Mouse (Mus musculus) hindbrain, embryonic 12.5 days (tissue): Measurements from ENCODE around the gene Radil. TPM values are rescaled to one million over a fixed set of nuclear protein-coding genes. Genes with fewer than 3 reads are reported as not detected.
A peak's percentile ranks its signal among the peaks of the same experiment; 100 is the strongest.

Experiments
- ATAC-seq: fragments of 200-750 bp; cut with Nextera tagmentation; 2 replicates; pipeline ENCODE4 v1.8.0; 2017; ENCODE audit warnings: moderate TSS enrichment; ENCODE audit not compliant: low FRiP score
- H3K27ac ChIP-seq: fragments of 300-500 bp; sonication (generic); 2 replicates; pipeline ENCODE4 v1.5.1; 2016; ENCODE audit warnings: mild to moderate bottlenecking
- H3K27me3 ChIP-seq: fragments of 300-500 bp; sonication (generic); 2 replicates; pipeline ENCODE4 v1.6.1; 2016; ENCODE audit warnings: mild to moderate bottlenecking
- H3K36me3 ChIP-seq: fragments of 300-500 bp; sonication (generic); 2 replicates; pipeline ENCODE4 v1.6.1; 2016; ENCODE audit warnings: mild to moderate bottlenecking
- H3K4me1 ChIP-seq: fragments of 300-500 bp; sonication (generic); 2 replicates; pipeline ENCODE4 v1.6.1; 2016
- H3K4me2 ChIP-seq: fragments of 300-500 bp; sonication (generic); replicated peaks from 2 replicates; pipeline ENCODE4 v1.6.1; 2016; ENCODE audit warnings: mild to moderate bottlenecking
- H3K4me3 ChIP-seq: fragments of 300-500 bp; sonication (generic); 2 replicates; pipeline ENCODE4 v1.5.1; 2016; ENCODE audit warnings: mild to moderate bottlenecking
- H3K9ac ChIP-seq: fragments of 300-500 bp; sonication (generic); 2 replicates; pipeline ENCODE4 v1.6.1; 2016; ENCODE audit warnings: mild to moderate bottlenecking, moderate library complexity
- H3K9me3 ChIP-seq: fragments of 300-500 bp; sonication (generic); replicated peaks from 2 replicates; pipeline ENCODE4 v1.6.1; 2016; ENCODE audit warnings: mild to moderate bottlenecking
- WGBS: fragments of 180-500 bp; shearing (Covaris S2); methylation state at CpG from one replicate; pipeline ENCODE4 v1.1.7; 2016; 5-methylcytosine and 5-hydroxymethylcytosine counted together
- polyA plus RNA-seq: library from polyadenylated mRNA; unstranded; fragments of >200 nt; fragmentation: Nextera tagmentation; extraction: Ambion mirVana; gene quantifications from 2 replicates; pipeline ENCODE4 v1.2.1, GENCODE M21; 2016

Radil gene
- polyA plus RNA-seq, 1 experiment from 2014 or later = 7.5 TPM

DNA sequence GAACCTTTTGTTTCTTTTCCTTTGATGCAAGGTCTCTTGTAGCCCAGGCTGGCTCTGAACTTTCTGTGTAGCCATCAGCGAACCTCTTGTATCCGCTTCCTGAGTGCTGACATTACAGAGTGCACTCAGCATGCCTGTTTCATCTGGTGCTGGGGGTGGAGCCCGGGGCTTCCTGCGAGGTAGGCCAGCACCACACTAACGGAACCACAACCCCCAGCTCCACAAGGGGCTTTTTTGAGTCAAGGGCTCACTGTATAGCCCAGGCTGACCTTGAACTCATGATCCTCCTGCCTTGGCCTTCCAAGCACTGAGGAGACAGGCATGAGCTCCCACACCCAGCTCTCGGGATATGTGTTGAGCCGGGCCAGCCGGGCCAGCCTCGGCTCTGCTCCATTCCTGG, 100.1 kb downstream of the Radil start:
- Histone ChIP-seq H3K27ac (no peak overlapping the region), H3K4me2 (no peak overlapping the region), H3K27me3 (no peaks in the 10 kb centered on the region), H3K4me1 (peaks cover 15% of the 10 kb centered on the region), H3K9ac (no peak overlapping the region), H3K36me3 (peaks cover 55% of the 10 kb centered on the region), H3K4me3 (no peak overlapping the region), H3K9me3 (no peaks in the 10 kb centered on the region)
- ATAC-seq = no peak
- 88% methylated on average over 9 of the region's 9 CpGs for WGBS

DNA sequence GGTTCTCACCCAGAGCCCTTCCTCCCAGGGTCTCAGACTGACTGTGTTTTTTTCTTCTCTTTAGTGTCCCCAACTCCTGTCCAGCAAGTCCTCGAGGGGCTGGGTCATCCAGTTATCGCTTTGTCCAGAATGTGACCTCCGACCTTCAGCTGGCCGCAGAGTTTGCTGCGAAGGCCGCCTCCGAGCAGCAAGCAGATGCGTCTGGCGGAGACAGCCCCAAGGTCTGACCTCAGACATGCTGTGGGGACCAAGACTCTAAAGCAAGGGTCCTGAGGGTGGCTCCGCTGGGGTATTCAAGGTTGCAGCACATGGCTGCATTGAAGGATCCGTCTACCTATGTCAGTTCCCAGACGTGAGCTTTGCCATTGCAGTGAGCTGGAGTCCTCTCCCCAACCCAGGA, 102.3 kb downstream of the Radil start:
- H3K27me3 ChIP-seq = no peaks in the 10 kb centered on the region
- WGBS = 46% methylated on average over 12 of the region's 12 CpGs
- peaks cover 35% of the 10 kb centered on the region for H3K36me3 ChIP-seq
- H3K27ac ChIP-seq = no peak overlapping the region
- no peak overlapping the region for H3K4me2 ChIP-seq
- ATAC-seq = no peak
- no peaks in the 10 kb centered on the region for H3K9me3 ChIP-seq
- peaks cover 33% of the 10 kb centered on the region for H3K4me1 ChIP-seq
- no peak overlapping the region for H3K9ac ChIP-seq
- H3K4me3 ChIP-seq = no peak overlapping the region

DNA sequence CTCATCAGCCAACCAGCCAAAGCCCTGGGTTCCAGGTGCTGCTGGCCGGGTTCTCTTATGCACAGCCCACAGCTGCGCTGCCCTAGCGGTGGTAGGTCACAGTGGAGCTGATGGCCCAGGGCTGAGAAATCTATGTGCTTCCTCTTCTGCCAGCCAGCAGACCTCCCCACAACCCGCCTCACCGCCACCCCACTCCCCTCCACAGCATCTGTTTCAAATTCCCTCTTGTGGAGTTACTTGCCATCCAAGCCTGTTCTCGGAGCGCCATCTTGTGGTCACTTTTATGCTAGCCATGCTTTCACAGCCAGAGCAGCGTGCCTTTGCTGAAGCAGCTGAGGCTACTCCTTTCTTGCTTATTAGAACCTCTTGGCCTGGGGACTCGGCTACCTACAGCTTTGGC, 102.8 kb downstream of the Radil start:
- no peak overlapping the region for H3K4me3 ChIP-seq
- H3K4me1 ChIP-seq = peaks cover 39% of the 10 kb centered on the region
- no peak overlapping the region for H3K4me2 ChIP-seq
- H3K9ac ChIP-seq = no peak overlapping the region
- H3K9me3 ChIP-seq = no peaks in the 10 kb centered on the region
- H3K36me3 ChIP-seq = peaks cover 29% of the 10 kb centered on the region
- H3K27me3 ChIP-seq = no peaks in the 10 kb centered on the region
- ATAC-seq = peak; percentile 74
- 5% methylated on average over 9 of the region's 9 CpGs for WGBS
- H3K27ac ChIP-seq = peak overlapping the region; percentile 66; the same call in 1 of the 2 replicates

DNA sequence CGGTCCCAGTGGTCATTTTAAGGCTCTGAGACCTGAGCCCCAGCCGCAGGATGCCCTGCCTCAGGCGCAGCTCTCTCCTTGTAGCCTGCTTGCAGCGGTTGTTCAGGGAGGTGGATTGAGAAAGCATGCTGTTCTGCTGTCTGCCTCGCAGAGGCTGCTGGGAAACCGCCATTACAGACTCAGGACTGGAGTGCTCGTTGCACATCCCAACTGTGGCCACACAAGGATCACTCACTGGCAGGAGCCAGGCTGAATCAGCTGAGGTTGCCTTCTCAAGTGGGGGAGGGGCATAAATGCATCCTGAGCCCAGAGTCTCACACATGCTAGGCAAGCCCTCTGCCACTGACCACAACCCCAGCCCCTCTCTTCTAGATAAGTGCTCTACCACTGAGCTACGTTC, 105.2 kb downstream of the Radil start:
- peaks cover 15% of the 10 kb centered on the region for H3K36me3 ChIP-seq
- peaks cover 58% of the 10 kb centered on the region for H3K4me1 ChIP-seq
- H3K4me2 ChIP-seq = no peak overlapping the region
- peak overlapping the region; percentile 53; the same call in 1 of the 2 replicates for H3K27ac ChIP-seq
- no peaks in the 10 kb centered on the region for H3K27me3 ChIP-seq
- 0 out of 2 replicates have a peak overlapping the region, but pooled peaks have one; percentile 32 for H3K9ac ChIP-seq
- 34% methylated on average over 8 of the region's 8 CpGs for WGBS
- no peak for ATAC-seq
- H3K9me3 ChIP-seq = no peaks in the 10 kb centered on the region
- H3K4me3 ChIP-seq = no peak overlapping the region

DNA sequence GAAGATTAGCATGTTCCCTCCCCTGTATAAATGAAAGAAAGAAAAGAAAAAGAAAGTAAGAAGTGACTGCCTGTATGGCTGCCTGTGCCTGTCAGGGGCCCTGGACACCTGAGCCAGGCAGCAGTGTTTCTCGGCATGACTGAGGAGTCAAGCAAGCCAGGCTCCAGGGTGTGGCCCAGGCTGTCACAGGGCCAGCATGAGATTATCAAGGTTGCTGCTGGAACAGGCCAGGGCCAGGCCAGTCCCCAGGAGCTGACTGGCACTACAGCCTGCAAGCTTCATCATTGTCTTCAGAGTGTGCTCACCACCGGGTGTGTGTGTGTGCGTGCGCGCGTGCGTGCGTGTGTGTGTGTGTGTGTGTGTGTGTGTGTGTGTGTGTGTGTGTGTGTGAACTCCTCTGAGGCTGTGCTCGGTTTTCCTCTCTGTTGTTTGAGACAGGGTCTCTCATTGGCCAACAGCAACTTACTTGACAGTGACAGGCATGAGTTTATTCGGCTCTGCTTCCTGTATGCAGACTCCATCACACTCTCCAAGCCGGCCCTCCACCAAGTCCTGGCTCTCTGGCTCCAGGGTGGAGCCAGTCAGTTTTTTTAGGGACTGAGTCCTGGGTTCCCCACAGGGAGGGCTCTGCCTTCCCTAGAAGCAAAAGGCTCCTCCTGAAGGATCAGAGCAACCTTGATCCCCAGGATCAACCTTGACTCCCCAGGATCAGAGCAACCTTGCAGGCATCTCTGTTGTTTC, 105.9 kb downstream of the Radil start:
- Histone ChIP-seq H3K27ac (peak overlapping the region; percentile 53), H3K4me1 (peaks cover 66% of the 10 kb centered on the region)
- 66% methylated on average over 11 of the region's 11 CpGs for WGBS

DNA sequence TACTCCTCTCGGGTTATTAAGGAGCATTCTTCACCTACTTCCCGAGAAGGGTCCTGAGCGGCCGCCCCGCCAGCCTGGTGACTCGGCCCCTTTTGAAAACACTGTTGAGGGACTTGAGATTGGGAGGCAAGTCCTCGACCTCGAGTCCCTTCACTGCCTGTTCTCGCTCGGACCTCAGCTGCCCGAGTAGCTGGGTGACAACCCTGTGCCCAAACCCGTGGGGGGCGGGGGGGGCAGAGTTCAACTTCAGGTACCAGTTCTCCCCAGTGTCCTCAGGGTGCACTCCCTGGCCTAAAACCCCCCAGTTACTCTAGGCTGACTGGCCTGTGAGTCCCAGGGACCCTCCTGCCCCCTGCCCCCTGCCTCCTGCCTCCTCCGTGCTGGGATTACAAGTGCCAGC, 106.9 kb downstream of the Radil start:
- H3K4me1 ChIP-seq = peaks cover 75% of the 10 kb centered on the region
- no peaks in the 10 kb centered on the region for H3K9me3 ChIP-seq
- no peak overlapping the region for H3K9ac ChIP-seq
- ATAC-seq = no peak
- no peaks in the 10 kb centered on the region for H3K27me3 ChIP-seq
- WGBS = 72% methylated on average over 14 of the region's 14 CpGs
- H3K36me3 ChIP-seq = 0 out of 2 replicates have a peak, but pooled peaks cover 1% of the 10 kb centered on the region
- H3K4me2 ChIP-seq = no peak overlapping the region
- H3K27ac ChIP-seq = no peak overlapping the region
- H3K4me3 ChIP-seq = no peak overlapping the region

More for the DNA sequence above, 105.9 kb downstream of the Radil start:
- Histone ChIP-seq H3K9me3 (no peaks in the 10 kb centered on the region), H3K36me3 (0 out of 2 replicates have a peak, but pooled peaks cover 8% of the 10 kb centered on the region), H3K4me2 (no peak overlapping the region), H3K27me3 (no peaks in the 10 kb centered on the region), H3K4me3 (no peak overlapping the region), H3K9ac (0 out of 2 replicates have a peak overlapping the region, but pooled peaks have one; percentile 32)
- no peak for ATAC-seq

DNA sequence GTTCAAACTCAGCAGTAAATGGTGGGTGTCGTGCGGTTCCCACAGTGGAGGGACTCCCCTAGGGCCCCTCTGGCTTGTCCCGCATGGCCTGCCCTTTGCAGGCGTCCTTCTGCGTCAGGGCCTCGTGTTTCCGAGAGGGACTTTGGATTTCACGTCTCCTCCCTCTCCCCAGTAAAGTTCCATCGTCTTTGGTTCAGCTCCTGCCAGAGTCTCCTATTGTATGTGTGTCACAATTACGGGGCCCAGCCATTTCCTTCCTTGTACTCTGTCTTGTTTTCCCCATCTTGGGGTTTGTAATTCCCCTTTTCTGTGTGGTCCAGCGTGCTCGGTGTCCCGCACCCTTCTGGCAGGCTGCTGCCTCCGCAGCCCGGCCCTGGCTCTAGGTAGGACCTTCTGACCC, 107.4 kb downstream of the Radil start:
- no peak overlapping the region for H3K9ac ChIP-seq
- WGBS = 64% methylated on average over 15 of the region's 15 CpGs
- H3K9me3 ChIP-seq = no peaks in the 10 kb centered on the region
- no peaks in the 10 kb centered on the region for H3K36me3 ChIP-seq
- H3K27ac ChIP-seq = no peak overlapping the region
- no peak overlapping the region for H3K4me3 ChIP-seq
- H3K27me3 ChIP-seq = no peaks in the 10 kb centered on the region
- no peak overlapping the region for H3K4me2 ChIP-seq
- H3K4me1 ChIP-seq = peaks cover 74% of the 10 kb centered on the region
- ATAC-seq = no peak

DNA sequence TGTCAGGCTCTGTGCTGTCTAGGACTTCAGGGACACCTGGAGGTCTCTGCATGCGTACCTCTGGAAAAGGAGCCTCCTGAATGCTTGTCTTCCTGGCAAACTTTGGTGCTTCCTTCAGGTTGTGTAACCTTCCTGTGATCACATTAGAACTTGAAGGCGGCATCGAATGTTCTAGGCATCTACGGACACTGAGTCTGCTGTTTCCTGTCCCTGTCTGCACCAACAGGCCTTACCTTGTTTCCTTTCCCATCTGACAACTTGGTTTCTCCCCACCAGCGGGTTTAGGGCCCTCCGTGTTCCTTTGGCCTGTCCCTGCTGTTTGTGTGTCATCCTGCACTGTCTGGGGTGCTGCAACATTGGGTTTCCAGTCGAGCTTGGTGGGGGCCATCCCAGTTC, 108.9 kb downstream of the Radil start:
- H3K9ac ChIP-seq = 0 out of 2 replicates have a peak overlapping the region, but pooled peaks have one; percentile 3
- H3K4me2 ChIP-seq = no peak overlapping the region
- no peak overlapping the region for H3K4me3 ChIP-seq
- H3K36me3 ChIP-seq = 0 out of 2 replicates have a peak, but pooled peaks cover 6% of the 10 kb centered on the region
- H3K27ac ChIP-seq = 0 out of 2 replicates have a peak overlapping the region, but pooled peaks have one; percentile 86
- no peaks in the 10 kb centered on the region for H3K27me3 ChIP-seq
- 85% methylated on average over 7 of the region's 7 CpGs for WGBS
- H3K4me1 ChIP-seq = peaks cover 61% of the 10 kb centered on the region
- no peaks in the 10 kb centered on the region for H3K9me3 ChIP-seq
- ATAC-seq = no peak

DNA sequence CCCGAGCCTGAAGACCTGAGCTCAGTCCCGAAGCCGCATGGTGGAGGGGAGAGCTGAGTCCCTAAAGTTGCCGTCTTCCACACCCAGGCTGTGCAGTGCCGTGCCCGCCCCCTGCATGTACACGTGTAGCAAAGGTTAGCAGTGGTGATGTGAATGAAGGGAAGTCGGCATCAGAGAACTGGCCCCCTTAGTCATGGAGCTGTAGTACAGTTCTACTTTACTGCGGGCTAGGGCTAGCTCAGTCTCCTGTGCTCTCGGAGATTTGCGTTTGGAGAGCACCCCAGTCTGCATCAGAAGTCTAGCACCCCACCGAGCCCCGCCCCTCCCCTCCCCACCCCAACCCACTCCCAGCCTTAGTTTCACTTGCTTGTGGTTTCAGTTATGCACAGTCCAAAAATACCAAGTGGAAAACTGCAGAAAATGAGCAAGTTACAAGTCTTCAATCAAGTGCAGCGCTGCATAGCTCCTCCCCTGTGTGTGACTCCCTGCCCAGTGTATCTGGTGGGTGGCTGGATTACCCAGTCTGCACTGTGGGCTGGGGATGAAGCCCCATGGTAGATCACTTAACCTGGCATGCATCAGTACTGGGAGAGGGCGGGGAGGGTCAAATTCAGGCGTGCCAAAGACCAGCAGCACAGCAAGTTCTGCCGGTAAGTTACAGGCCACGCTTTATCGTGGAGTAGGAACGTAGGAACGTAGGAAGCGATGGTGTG, 109.4 kb downstream of the Radil start:
- peak overlapping the region; percentile 86 for H3K27ac ChIP-seq
- 55% methylated on average over 22 of the region's 22 CpGs for WGBS

DNA sequence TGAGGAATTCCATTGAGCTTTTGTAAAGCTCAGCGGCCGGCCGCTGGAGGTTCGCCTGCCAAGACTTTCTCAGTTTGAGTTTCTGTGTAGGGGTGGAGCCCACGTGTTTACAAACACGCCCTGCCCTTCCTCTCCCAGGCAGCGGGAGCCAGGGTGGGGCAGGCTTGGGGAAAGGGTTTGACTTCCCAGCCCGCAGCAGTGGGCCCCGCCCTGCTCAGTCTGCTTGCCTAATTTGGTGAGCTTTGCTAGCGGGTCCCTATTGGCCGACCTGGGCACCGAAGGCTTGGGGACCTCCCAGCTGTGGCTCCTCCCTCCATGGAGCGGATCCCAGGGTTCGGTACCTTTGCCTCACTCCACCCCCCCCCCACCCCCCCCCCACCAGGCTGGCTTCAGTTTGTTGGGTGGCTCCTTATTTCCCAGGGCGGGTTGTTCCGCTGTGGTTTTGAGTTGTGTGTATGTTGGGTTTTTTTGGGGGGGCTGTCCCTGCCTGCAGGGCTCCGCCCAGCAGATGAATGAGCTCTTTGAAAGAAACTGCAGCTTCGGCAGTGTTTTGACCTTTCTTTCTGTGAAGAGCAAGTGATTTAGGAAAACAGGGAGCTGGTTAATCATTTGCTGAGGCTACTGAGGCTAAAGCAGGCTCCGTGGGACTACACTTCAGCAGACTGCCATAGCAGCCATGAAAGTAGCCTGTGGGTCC, 110.3 kb downstream of the Radil start:
- WGBS = under 1% methylated on average over 19 of the region's 19 CpGs
- Histone ChIP-seq H3K9me3 (no peaks in the 10 kb centered on the region), H3K27me3 (no peaks in the 10 kb centered on the region), H3K4me1 (peaks cover 57% of the 10 kb centered on the region), H3K9ac (peak overlapping the region; percentile 49; the same call in 1 of the 2 replicates), H3K27ac (peak overlapping the region; percentile 86), H3K4me2 (peak overlapping the region; percentile 54), H3K36me3 (peaks cover 18% of the 10 kb centered on the region), H3K4me3 (peak overlapping the region; percentile 23)
- ATAC-seq = peak; percentile 89

More for the DNA sequence above, 109.4 kb downstream of the Radil start:
- peak overlapping the region; percentile 23; the same call in 1 of the 2 replicates for H3K4me3 ChIP-seq
- H3K9me3 ChIP-seq = no peaks in the 10 kb centered on the region
- peak overlapping the region; percentile 54 for H3K4me2 ChIP-seq
- peaks cover 9% of the 10 kb centered on the region for H3K36me3 ChIP-seq
- H3K4me1 ChIP-seq = peaks cover 61% of the 10 kb centered on the region
- H3K9ac ChIP-seq = peak overlapping the region; percentile 49; the same call in 1 of the 2 replicates
- no peak for ATAC-seq
- H3K27me3 ChIP-seq = no peaks in the 10 kb centered on the region

DNA sequence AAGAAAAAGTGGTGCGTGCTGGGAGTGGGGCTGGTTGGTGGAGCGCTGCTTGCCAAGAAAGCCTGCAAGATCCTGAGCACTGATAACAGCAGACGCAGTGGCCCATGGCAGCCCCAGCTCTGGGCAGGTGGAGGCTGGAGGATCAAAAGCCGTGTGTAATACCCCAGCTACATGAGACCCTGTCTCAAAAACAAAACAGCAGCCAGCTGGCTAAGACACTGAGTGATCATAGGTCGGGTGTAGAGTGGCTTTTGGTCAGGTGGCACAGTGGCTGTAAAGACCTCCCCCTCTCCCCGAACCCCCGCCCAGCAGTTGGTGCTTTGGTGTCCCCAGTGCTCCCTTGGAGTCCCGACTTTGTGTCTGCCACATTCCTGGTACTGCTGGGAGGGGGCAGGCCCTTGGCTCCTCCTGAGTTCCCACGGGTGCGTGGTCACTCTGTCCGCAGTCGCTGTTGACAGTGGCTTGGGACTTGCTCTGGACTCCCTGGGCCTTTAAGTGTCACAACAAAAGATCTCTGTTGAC, 110.9 kb downstream of the Radil start:
- H3K27ac ChIP-seq = peak overlapping the region; percentile 86
- WGBS = under 1% methylated on average over 12 of the region's 12 CpGs
- peaks cover 51% of the 10 kb centered on the region for H3K4me1 ChIP-seq
- H3K9me3 ChIP-seq = no peaks in the 10 kb centered on the region
- peak; percentile 62 for ATAC-seq
- peak overlapping the region; percentile 23 for H3K4me3 ChIP-seq
- H3K27me3 ChIP-seq = no peaks in the 10 kb centered on the region
- peaks cover 24% of the 10 kb centered on the region for H3K36me3 ChIP-seq
- H3K4me2 ChIP-seq = peak overlapping the region; percentile 54
- peak overlapping the region; percentile 49 for H3K9ac ChIP-seq
